Mouse (Mus musculus): ENCODE measurements around the gene Mtx3.

The Mtx3 gene

GRCm38 (mm10) chr13:92882986-92883720, 38.6 kb downstream of the Mtx3 start:
- in situ Hi-C loops (cut with MboI, MseI), result no loop called here

DNA sequence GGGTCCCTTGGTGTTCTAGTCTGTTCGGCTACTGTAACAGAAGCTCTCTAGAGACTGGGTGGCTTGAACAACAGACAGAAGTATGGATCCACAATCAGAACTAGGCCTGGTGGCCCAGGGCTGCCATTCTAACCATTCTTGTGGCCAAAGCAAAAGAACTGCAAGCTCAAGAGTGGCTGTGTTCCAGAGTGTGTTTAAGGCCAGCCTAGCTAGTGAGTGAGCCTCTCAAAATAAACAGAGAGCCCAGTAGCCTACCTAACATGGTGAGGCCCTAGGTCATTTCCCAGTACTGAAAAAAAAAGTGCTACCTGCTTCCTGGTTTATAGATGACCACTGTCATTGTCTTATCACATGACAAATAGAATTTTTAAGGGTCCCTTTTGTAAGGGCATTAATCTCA, 39.6 kb downstream of the Mtx3 start:
- in situ Hi-C loops (cut with MboI, MseI), result no loop called here

- in situ Hi-C loops (cut with MboI, MseI), result no loop called here
Measured at GRCm38 (mm10) chr13:92884930-92885329, 40.4 kb downstream of the Mtx3 start.

DNA sequence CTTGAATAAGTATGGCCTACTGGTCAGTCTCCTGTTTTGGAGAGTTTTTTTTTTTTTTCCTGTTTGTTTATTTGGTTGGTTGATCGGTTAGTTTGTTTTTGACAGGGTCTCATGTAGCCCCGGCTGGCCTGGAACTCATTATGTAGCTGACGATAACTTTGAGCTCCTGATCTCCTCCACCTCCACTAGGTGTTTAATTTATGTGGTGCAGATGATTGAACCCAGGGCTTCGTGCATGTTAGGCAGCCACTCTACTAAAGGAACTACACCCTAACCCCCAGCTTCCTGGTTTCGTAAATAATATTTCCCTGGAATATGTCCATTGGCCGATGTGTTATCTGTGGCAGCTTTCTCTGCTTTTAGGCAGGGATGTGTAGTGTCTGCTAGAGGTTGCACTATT, 54.5 kb downstream of the Mtx3 start:
- in situ Hi-C loops (cut with MboI, MseI), result no loop called here

GRCm38 (mm10) chr13:92903291-92903690, 58.7 kb downstream of the Mtx3 start:
- in situ Hi-C loops (cut with MboI, MseI), result no loop called here

- in situ Hi-C loops (cut with MboI, MseI), result no loop called here
Measured at GRCm38 (mm10) chr13:92905944-92906343, 61.4 kb downstream of the Mtx3 start.

DNA sequence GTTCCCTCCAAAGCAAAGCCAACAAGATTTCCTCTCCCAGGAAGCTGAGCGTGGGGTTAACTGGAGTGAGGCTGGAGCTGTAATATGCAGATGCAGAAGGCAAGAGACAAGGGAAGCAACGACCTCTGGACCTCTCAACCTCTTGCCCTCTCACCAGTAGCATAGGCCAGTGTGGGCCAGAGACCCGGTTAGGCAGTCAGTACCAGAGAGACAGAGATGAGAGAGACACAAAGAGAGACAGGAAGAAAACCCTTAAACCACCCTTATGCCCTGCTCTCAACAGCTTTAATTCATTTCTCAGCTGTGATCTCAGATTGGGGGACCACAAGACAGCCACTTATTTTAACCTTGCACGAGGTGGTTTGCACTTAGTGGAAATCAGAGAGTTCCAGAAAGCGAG, 62.8 kb downstream of the Mtx3 start:
- in situ Hi-C loops (cut with MboI, MseI), result no loop called here

Measured in regulatory T cell (primary cell).